Mouse (Mus musculus): ENCODE measurements at regions not wholly inside any gene's neighbourhood (a gene's known extent, or its start where the extent isn't known, plus 50 kb on each side); places are given as distances from the start of the nearest gene placed in this dataset.
"Not testable (repeated sequence)": the region's sequence is repeated elsewhere in the genome, so short reads cannot be mapped to it uniquely, and the experiment has no call there.

- no peak for DNase-seq (ENCODE audit: low spot score in 2 of 2)
Observed at GRCm38 (mm10) chr7:113694466-113694865, 71.3 kb upstream of the Spon1 start.

DNA sequence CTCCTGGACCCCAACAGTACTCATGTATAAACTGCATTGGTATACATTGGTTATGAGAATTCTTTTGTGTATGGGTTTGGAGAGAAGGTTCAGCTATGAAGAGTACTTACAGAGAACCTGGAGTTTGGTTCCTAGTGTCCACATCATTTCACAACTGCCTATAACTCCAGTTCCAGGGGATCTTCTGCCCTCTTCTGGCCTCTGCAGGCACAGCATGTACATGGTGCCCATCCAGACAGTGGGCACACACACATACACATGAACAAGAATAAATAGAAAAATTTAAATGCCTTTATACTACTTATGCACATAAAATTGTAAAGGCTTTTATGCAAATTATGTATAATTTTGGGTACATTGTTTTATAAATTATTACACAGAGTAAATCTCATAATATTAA lies 59.9 kb upstream of the Spon1 start:
- no peak for DNase-seq (ENCODE audit: low spot score in 2 of 2)

GRCm38 (mm10) chr7:113707596-113707995 lies 58.2 kb upstream of the Spon1 start:
- no peak for DNase-seq (ENCODE audit: low spot score in 2 of 2)

DNA sequence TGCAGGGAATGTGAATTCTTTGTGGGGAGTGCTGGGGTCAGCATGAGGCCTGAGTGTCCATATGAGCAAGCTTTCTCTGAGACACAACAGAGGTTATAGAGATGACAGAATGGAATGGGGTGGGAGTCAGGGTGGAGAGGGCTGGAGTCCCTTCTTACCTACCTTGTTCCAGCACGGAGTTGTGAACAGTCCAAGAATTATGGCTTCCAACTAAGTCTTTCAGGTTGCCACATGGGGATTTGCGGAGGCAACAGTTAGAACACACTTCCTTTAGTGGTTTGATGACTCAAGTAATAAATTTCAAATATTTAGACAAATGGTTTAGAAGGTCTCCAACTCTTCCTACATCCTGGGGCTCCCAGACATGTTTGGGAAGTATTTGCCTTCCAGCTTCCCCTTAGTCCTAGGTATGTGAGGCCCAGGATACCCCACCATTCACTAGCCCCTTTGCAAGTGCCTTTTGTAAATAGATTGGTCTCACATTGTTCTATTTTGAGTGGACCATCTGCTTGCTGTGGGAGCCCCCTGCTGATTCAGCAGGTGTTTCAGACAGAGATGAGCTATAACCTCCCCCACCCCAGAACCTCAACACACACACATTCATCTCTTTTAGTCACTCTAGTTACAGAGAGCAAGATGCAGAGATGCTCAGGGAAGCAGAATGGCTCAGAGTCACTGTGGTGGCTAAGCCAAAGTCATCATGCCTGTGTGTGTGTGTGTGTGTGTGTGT lies 55.1 kb upstream of the Spon1 start:
- DNase-seq (ENCODE audit: low spot score in 2 of 2), result no peak

DNA sequence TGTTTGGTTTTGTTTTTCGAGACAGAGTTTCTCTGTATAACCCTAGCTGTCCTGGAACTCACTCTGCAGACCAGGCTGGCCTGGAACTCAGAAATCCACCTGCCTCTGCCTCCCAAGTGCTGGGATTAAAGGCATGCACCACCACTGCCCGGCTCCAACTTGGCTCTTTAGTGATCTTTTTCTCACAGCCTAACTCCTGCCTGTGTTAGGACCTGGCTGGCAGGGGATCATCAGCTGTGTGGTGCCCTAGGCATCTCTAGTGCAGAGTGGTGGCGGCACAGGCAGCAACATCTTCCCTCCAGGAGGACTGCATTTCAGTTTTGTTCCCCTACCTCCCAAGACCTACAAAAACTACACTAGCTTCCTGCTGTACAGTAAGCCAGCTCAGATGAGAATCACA lies 54.4 kb upstream of the Spon1 start:
- DNase-seq (ENCODE audit: low spot score in 2 of 2), result not testable (repeated sequence)

All from frontal cortex, postnatal 10 days (tissue).